Mouse (Mus musculus): ENCODE measurements around the gene Ddx50. TPM values are rescaled to one million over a fixed set of nuclear protein-coding genes. Genes with fewer than 3 reads are reported as not detected.

Gene Ddx50
- total RNA-seq, 2 experiments from 2014 or later = 89.7 to 106 TPM

Small RNA genes lying within 50 kb of the gene (microRNA-seq; reads per million reads assigned to microRNA genes)
- not detected for gene Mir7215

Other genes starting within 250 kb of the Ddx50 start
- under 1 TPM; 0.62 to 0.71 TPM for gene Hkdc1, start 228.7 kb downstream of the Ddx50 start, total RNA-seq (2021)
- under 1 TPM; 0.29 to 0.39 TPM for gene 4930507D05Rik, start 201.7 kb downstream of the Ddx50 start, total RNA-seq (2021)
- gene Supv3l1, start 201.5 kb downstream of the Ddx50 start, total RNA-seq (2021) = 10 to 100 TPM; 22.2 to 25.2 TPM
- 10 to 100 TPM; 30.4 to 32.8 TPM for gene Vps26a, start 164.4 kb downstream of the Ddx50 start, total RNA-seq (2021)
- gene Srgn, start 123.8 kb downstream of the Ddx50 start, total RNA-seq (2021) = 10 to 100 TPM; 16.2 to 16.7 TPM
- gene Kif1bp, start 72.8 kb downstream of the Ddx50 start, total RNA-seq (2021) = 10 to 100 TPM; 29.4 to 31.0 TPM
- gene Ddx21, start 48.9 kb downstream of the Ddx50 start, total RNA-seq (2021) = 10 to 100 TPM; 34.9 to 41.2 TPM
- 1 to 10 TPM in 1 of 2 experiments, under 1 TPM in 1; 0.64 to 1.1 TPM for gene Stox1, start 74.9 kb upstream of the Ddx50 start, total RNA-seq (2021)
- 10 to 100 TPM; 58.7 to 78.4 TPM for gene Ccar1, start 141.1 kb upstream of the Ddx50 start, total RNA-seq (2021)

Measured in gastrocnemius, postnatal 4 days (tissue).